Mouse (Mus musculus): ENCODE measurements around the gene Recql5. TPM values are rescaled to one million over a fixed set of nuclear protein-coding genes. Genes with fewer than 3 reads are reported as not detected.

Gene Recql5
- polyA plus RNA-seq, 1 experiment from 2014 or later: 17.2 TPM

GRCm38 (mm10) chr11:115920110-115920818, 13.0 kb downstream of the Recql5 start:
- H3K36me3 ChIP-seq (replicated peaks; ENCODE audit: control insufficient read depth, insufficient read depth): peaks cover 56% of the 10 kb centered on the region
- no peak overlapping the region for H3K9ac ChIP-seq
- no peak overlapping the region for H3K4me3 ChIP-seq (replicated peaks; ENCODE audit: low read length)

GRCm38 (mm10) chr11:115919073-115919472, 14.2 kb downstream of the Recql5 start:
- 92% methylated on average over 5 of the region's 5 CpGs for WGBS
- Histone ChIP-seq H3K4me3 (replicated peaks; ENCODE audit: low read length) (no peak overlapping the region), H3K36me3 (replicated peaks; ENCODE audit: control insufficient read depth, insufficient read depth) (peaks cover 49% of the 10 kb centered on the region), H3K9ac (no peak overlapping the region), H3K4me1 (replicated peaks; ENCODE audit: control insufficient read depth, insufficient read depth, low read length) (no peaks in the 10 kb centered on the region), H3K9me3 (ENCODE audit: control insufficient read depth, low read length) (no peaks in the 10 kb centered on the region), H3K4me2 (replicated peaks) (no peak overlapping the region), H3K27ac (no peak overlapping the region), H3K27me3 (ENCODE audit: control insufficient read depth, insufficient read depth, low read length) (no peaks in the 10 kb centered on the region)
- DNase-seq (ENCODE audit: low spot score): no peak
- no peak for ATAC-seq (ENCODE audit: low FRiP score)

More at GRCm38 (mm10) chr11:115920110-115920818, 13.0 kb downstream of the Recql5 start:
- no peak for ATAC-seq (ENCODE audit: low FRiP score)
- no peak overlapping the region for H3K27ac ChIP-seq
- H3K9me3 ChIP-seq (ENCODE audit: control insufficient read depth, low read length): no peaks in the 10 kb centered on the region
- no peaks in the 10 kb centered on the region for H3K4me1 ChIP-seq (replicated peaks; ENCODE audit: control insufficient read depth, insufficient read depth, low read length)
- peak; percentile 71 for DNase-seq (ENCODE audit: low spot score)
- H3K4me2 ChIP-seq (replicated peaks): no peak overlapping the region
- no peaks in the 10 kb centered on the region for H3K27me3 ChIP-seq (ENCODE audit: control insufficient read depth, insufficient read depth, low read length)
- 47% methylated on average over 6 of the region's 6 CpGs for WGBS

GRCm38 (mm10) chr11:115918637-115919036, 14.6 kb downstream of the Recql5 start:
- WGBS: 92% methylated on average over 5 of the region's 5 CpGs
- peaks cover 44% of the 10 kb centered on the region for H3K36me3 ChIP-seq (replicated peaks; ENCODE audit: control insufficient read depth, insufficient read depth)
- DNase-seq (ENCODE audit: low spot score): no peak
- no peak overlapping the region for H3K9ac ChIP-seq
- H3K9me3 ChIP-seq (ENCODE audit: control insufficient read depth, low read length): no peaks in the 10 kb centered on the region
- no peak overlapping the region for H3K4me3 ChIP-seq (replicated peaks; ENCODE audit: low read length)
- no peaks in the 10 kb centered on the region for H3K4me1 ChIP-seq (replicated peaks; ENCODE audit: control insufficient read depth, insufficient read depth, low read length)
- H3K27me3 ChIP-seq (ENCODE audit: control insufficient read depth, insufficient read depth, low read length): no peaks in the 10 kb centered on the region
- H3K4me2 ChIP-seq (replicated peaks): no peak overlapping the region
- no peak overlapping the region for H3K27ac ChIP-seq
- ATAC-seq (ENCODE audit: low FRiP score): no peak

GRCm38 (mm10) chr11:115916579-115916978, 16.7 kb downstream of the Recql5 start:
- no peak overlapping the region for H3K27ac ChIP-seq
- H3K4me2 ChIP-seq (replicated peaks): no peak overlapping the region
- H3K27me3 ChIP-seq (ENCODE audit: control insufficient read depth, insufficient read depth, low read length): no peaks in the 10 kb centered on the region
- DNase-seq (ENCODE audit: low spot score) (no peak), ATAC-seq (ENCODE audit: low FRiP score) (no peak)
- 94% methylated on average over 4 of the region's 4 CpGs for WGBS
- H3K9me3 ChIP-seq (ENCODE audit: control insufficient read depth, low read length): no peaks in the 10 kb centered on the region
- H3K4me3 ChIP-seq (replicated peaks; ENCODE audit: low read length): no peak overlapping the region
- H3K36me3 ChIP-seq (replicated peaks; ENCODE audit: control insufficient read depth, insufficient read depth): peaks cover 36% of the 10 kb centered on the region
- no peak overlapping the region for H3K9ac ChIP-seq
- H3K4me1 ChIP-seq (replicated peaks; ENCODE audit: control insufficient read depth, insufficient read depth, low read length): no peaks in the 10 kb centered on the region

- ATAC-seq (ENCODE audit: low FRiP score): no peak
- Histone ChIP-seq H3K9me3 (ENCODE audit: control insufficient read depth, low read length) (no peaks in the 10 kb centered on the region), H3K27me3 (ENCODE audit: control insufficient read depth, insufficient read depth, low read length) (no peaks in the 10 kb centered on the region), H3K4me3 (replicated peaks; ENCODE audit: low read length) (no peak within 1 kb of the TSS), H3K4me1 (replicated peaks; ENCODE audit: control insufficient read depth, insufficient read depth, low read length) (no peaks in the 10 kb centered on the region), H3K4me2 (replicated peaks) (no peak within 1 kb of the TSS), H3K27ac (no peak within 1 kb of the TSS), H3K9ac (no peak within 1 kb of the TSS), H3K36me3 (replicated peaks; ENCODE audit: control insufficient read depth, insufficient read depth) (peaks cover 24% of the 10 kb centered on the region)
- WGBS: 85% methylated on average over 11 of the region's 11 CpGs
- no peak for DNase-seq (ENCODE audit: low spot score)
Observed at GRCm38 (mm10) chr11:115911632-115912376, 21.5 kb downstream of the Recql5 start, which contains the start of gene Smim6. TSS of gene Smim6 (plus strand) at chr11:115912017.

- no peaks in the 10 kb centered on the region for H3K9me3 ChIP-seq (ENCODE audit: control insufficient read depth, low read length)
- H3K27ac ChIP-seq: no peak overlapping the region
- WGBS: 96% methylated on average over 5 of the region's 5 CpGs
- no peak for ATAC-seq (ENCODE audit: low FRiP score)
- no peaks in the 10 kb centered on the region for H3K4me1 ChIP-seq (replicated peaks; ENCODE audit: control insufficient read depth, insufficient read depth, low read length)
- peaks cover 20% of the 10 kb centered on the region for H3K36me3 ChIP-seq (replicated peaks; ENCODE audit: control insufficient read depth, insufficient read depth)
- no peak overlapping the region for H3K4me3 ChIP-seq (replicated peaks; ENCODE audit: low read length)
- no peak overlapping the region for H3K4me2 ChIP-seq (replicated peaks)
- DNase-seq (ENCODE audit: low spot score): no peak
- H3K27me3 ChIP-seq (ENCODE audit: control insufficient read depth, insufficient read depth, low read length): no peaks in the 10 kb centered on the region
- no peak overlapping the region for H3K9ac ChIP-seq
Observed at GRCm38 (mm10) chr11:115911134-115911561, 22.1 kb downstream of the Recql5 start.

- DNase-seq (ENCODE audit: low spot score) (no peak), ATAC-seq (ENCODE audit: low FRiP score) (no peak)
- 93% methylated on average over 5 of the region's 5 CpGs for WGBS
- 0 out of 2 replicates have a peak, but pooled peaks cover 8% of the 10 kb centered on the region for H3K36me3 ChIP-seq (replicated peaks; ENCODE audit: control insufficient read depth, insufficient read depth)
- H3K4me3 ChIP-seq (replicated peaks; ENCODE audit: low read length): no peak overlapping the region
- H3K4me2 ChIP-seq (replicated peaks): no peak overlapping the region
- H3K27me3 ChIP-seq (ENCODE audit: control insufficient read depth, insufficient read depth, low read length): no peaks in the 10 kb centered on the region
- no peaks in the 10 kb centered on the region for H3K9me3 ChIP-seq (ENCODE audit: control insufficient read depth, low read length)
- H3K27ac ChIP-seq: no peak overlapping the region
- no peaks in the 10 kb centered on the region for H3K4me1 ChIP-seq (replicated peaks; ENCODE audit: control insufficient read depth, insufficient read depth, low read length)
- no peak overlapping the region for H3K9ac ChIP-seq
Observed at GRCm38 (mm10) chr11:115906521-115906920, 26.8 kb downstream of the Recql5 start.

- no peak for DNase-seq (ENCODE audit: low spot score)
- ATAC-seq (ENCODE audit: low FRiP score): no peak
- Histone ChIP-seq H3K9ac (no peak overlapping the region), H3K36me3 (replicated peaks; ENCODE audit: control insufficient read depth, insufficient read depth) (0 out of 2 replicates have a peak, but pooled peaks cover 8% of the 10 kb centered on the region), H3K9me3 (ENCODE audit: control insufficient read depth, low read length) (no peaks in the 10 kb centered on the region), H3K27ac (no peak overlapping the region), H3K4me1 (replicated peaks; ENCODE audit: control insufficient read depth, insufficient read depth, low read length) (no peaks in the 10 kb centered on the region), H3K4me2 (replicated peaks) (no peak overlapping the region), H3K4me3 (replicated peaks; ENCODE audit: low read length) (no peak overlapping the region), H3K27me3 (ENCODE audit: control insufficient read depth, insufficient read depth, low read length) (no peaks in the 10 kb centered on the region)
- 78% methylated on average over 3 of the region's 3 CpGs for WGBS
Observed at GRCm38 (mm10) chr11:115906116-115906515, 27.2 kb downstream of the Recql5 start.

GRCm38 (mm10) chr11:115904956-115905790, 28.1 kb downstream of the Recql5 start:
- H3K4me2 ChIP-seq (replicated peaks): no peak overlapping the region
- H3K27me3 ChIP-seq (ENCODE audit: control insufficient read depth, insufficient read depth, low read length): no peaks in the 10 kb centered on the region
- 0 out of 2 replicates have a peak, but pooled peaks cover 8% of the 10 kb centered on the region for H3K36me3 ChIP-seq (replicated peaks; ENCODE audit: control insufficient read depth, insufficient read depth)
- ATAC-seq (ENCODE audit: low FRiP score) (no peak), DNase-seq (ENCODE audit: low spot score) (no peak)
- whole genome bisulfite sequencing: 47% methylated on average over 16 of the region's 16 CpGs
- no peaks in the 10 kb centered on the region for H3K9me3 ChIP-seq (ENCODE audit: control insufficient read depth, low read length)
- H3K4me3 ChIP-seq (replicated peaks; ENCODE audit: low read length): no peak overlapping the region
- H3K9ac ChIP-seq: no peak overlapping the region
- H3K4me1 ChIP-seq (replicated peaks; ENCODE audit: control insufficient read depth, insufficient read depth, low read length): no peaks in the 10 kb centered on the region; the same call in 1 of the 2 replicates
- H3K27ac ChIP-seq: no peak overlapping the region

All from hindbrain, embryonic 14.5 days (tissue).